Mouse (Mus musculus) kidney, embryonic 14.5 days (tissue): ENCODE measurements around the gene Gpr182. TPM values are rescaled to one million over a fixed set of nuclear protein-coding genes. Genes with fewer than 3 reads are reported as not detected.
A peak's percentile ranks its signal among the peaks of the same experiment; 100 is the strongest.

Experiments
- ATAC-seq: fragments of 200-750 bp; cut with Nextera tagmentation; 2 replicates; pipeline ENCODE4 v1.8.0; 2017; ENCODE audit warnings: moderate number of reproducible peaks, mild to moderate bottlenecking, moderate TSS enrichment, moderate library complexity; ENCODE audit not compliant: low FRiP score, low TSS enrichment
- H3K27ac ChIP-seq: fragments of 300-500 bp; sonication (generic); 2 replicates; pipeline ENCODE4 v1.5.1; 2014; ENCODE audit warnings: low read depth, mild to moderate bottlenecking, low read length, moderate library complexity, mixed read lengths
- H3K27me3 ChIP-seq: fragments of 300-500 bp; sonication (generic); 2 replicates; pipeline ENCODE4 v1.6.1; 2014; ENCODE audit warnings: mild to moderate bottlenecking, low read length; ENCODE audit not compliant: control insufficient read depth, insufficient read depth
- H3K36me3 ChIP-seq: fragments of 300-500 bp; sonication (generic); 2 replicates; pipeline ENCODE4 v1.6.1; 2014; ENCODE audit warnings: low read length, mixed read lengths; ENCODE audit not compliant: control insufficient read depth, insufficient read depth
- H3K4me1 ChIP-seq: fragments of 300-500 bp; sonication (generic); 2 replicates; pipeline ENCODE4 v1.6.1; 2014; ENCODE audit warnings: low read length, mixed read lengths; ENCODE audit not compliant: control insufficient read depth, insufficient read depth
- H3K4me2 ChIP-seq: fragments of 300-500 bp; sonication (generic); replicated peaks from 2 replicates; pipeline ENCODE4 v1.6.1; 2014; ENCODE audit warnings: low read depth, mild to moderate bottlenecking, low read length
- H3K4me3 ChIP-seq: fragments of 300-500 bp; sonication (generic); 2 replicates; pipeline ENCODE4 v1.5.1; 2014; ENCODE audit warnings: mild to moderate bottlenecking, low read length
- H3K9ac ChIP-seq: fragments of 300-500 bp; sonication (generic); 2 replicates; pipeline ENCODE4 v1.6.1; 2014; ENCODE audit warnings: low read depth, mild to moderate bottlenecking, low read length, moderate library complexity
- H3K9me3 ChIP-seq: fragments of 300-500 bp; sonication (generic); 2 replicates; pipeline ENCODE4 v1.6.1; 2016; ENCODE audit warnings: low read length; ENCODE audit not compliant: control insufficient read depth
- WGBS: fragments of 180-500 bp; shearing (Covaris S2); extraction: QIAGEN DNeasy Blood & Tissue Kit; methylation state at CpG from one replicate; pipeline ENCODE4 v1.1.7; 2014; 5-methylcytosine and 5-hydroxymethylcytosine counted together
- polyA plus RNA-seq: library from polyadenylated mRNA; unstranded; fragments of >200 nt; fragmentation: Nextera tagmentation; extraction: Ambion mirVana; gene quantifications from 2 replicates; pipeline ENCODE4 v1.2.1, GENCODE M21; 2014

Gpr182 gene
- polyA plus RNA-seq, 1 experiment from 2014 or later = 2.0 TPM

DNA sequence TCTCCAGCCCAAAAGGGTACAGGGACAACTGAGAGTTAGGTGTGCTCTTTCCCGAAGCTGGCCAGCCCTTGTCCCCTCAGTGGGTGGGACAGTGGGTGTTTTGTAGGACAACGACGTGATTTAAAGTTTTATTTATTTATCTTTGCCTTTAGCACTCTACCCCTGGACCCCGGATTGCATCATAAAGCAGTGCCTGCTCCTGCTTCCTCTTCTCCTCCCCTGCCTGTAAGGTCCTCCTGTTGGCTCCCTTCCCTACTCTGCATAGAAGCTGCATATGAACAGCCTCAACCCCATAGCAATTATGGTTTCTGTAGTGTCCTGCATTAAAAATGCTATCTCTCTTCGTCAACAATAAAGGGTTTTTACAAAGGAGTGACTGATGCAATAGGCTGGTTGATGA is 20.1 kb downstream of the Gpr182 start:
- Histone ChIP-seq H3K9me3 (no peaks in the 10 kb centered on the region), H3K36me3 (no peaks in the 10 kb centered on the region), H3K4me3 (no peak overlapping the region), H3K4me1 (0 out of 2 replicates have a peak, but pooled peaks cover 4% of the 10 kb centered on the region), H3K27me3 (no peaks in the 10 kb centered on the region), H3K27ac (no peak overlapping the region), H3K4me2 (no peak overlapping the region; the same call in 1 of the 2 replicates), H3K9ac (no peak overlapping the region)
- ATAC-seq = no peak
- 20% methylated on average over 5 of the region's 5 CpGs for WGBS

DNA sequence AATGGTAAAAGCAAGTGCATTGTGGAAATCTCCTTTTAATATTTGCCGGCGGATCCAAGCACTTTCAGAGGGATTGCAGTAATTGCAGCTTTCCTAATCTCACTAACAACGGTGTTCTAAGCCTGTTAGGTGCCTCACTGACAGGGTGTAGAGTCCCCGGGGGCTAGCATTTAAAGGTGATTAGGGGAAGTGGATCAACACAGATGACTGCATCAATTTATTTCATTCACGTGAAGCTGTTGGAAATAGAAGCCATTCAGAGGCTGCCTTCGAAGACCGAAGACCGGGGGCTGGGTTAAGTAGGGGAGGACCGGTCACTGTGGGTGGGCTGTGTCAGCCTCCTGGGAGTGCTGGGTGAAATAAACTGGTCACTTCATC is 20.6 kb downstream of the Gpr182 start:
- Histone ChIP-seq H3K9me3 (no peaks in the 10 kb centered on the region), H3K4me1 (0 out of 2 replicates have a peak, but pooled peaks cover 4% of the 10 kb centered on the region), H3K9ac (no peak overlapping the region), H3K27me3 (no peaks in the 10 kb centered on the region), H3K27ac (no peak overlapping the region), H3K36me3 (no peaks in the 10 kb centered on the region), H3K4me2 (no peak overlapping the region; the same call in 1 of the 2 replicates), H3K4me3 (no peak overlapping the region)
- no peak for ATAC-seq
- 31% methylated on average over 9 of the region's 9 CpGs for WGBS

DNA sequence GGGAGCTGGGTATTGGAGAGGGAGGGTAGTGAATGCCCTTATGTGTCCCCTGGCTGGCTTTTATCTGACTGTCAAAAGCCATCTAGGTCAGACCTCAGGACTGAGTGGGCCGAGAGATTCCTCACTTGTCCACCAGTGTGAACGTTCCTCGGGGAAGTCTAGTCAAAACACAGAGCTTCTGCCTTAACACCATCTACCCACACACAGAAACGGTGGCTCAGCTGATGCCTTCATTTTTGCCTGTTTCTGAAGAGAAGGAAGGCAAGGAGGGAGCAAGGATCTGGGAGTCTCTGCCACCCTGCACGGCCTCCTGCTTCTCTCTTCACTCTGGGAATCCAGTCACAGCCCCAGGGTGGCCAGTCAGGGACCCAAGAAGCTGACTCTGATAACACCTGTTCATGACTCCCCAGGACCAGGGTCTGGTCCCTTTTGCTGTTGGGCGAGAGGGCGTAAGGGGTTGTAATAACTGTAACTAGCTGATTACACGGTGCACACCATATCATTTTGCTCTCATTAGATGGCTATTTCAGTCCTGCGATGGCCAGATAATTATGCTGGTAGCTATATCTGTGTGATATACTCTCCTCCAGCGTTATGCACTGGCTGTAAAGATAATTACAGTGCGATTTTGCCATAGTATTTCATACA is 21.1 kb downstream of the Gpr182 start:
- H3K36me3 ChIP-seq = no peaks in the 10 kb centered on the region
- ATAC-seq = no peak
- no peaks in the 10 kb centered on the region for H3K27me3 ChIP-seq
- no peak overlapping the region for H3K9ac ChIP-seq
- WGBS = 67% methylated on average over 11 of the region's 11 CpGs
- H3K4me2 ChIP-seq = no peak overlapping the region
- H3K4me1 ChIP-seq = 0 out of 2 replicates have a peak, but pooled peaks cover 4% of the 10 kb centered on the region
- H3K9me3 ChIP-seq = no peaks in the 10 kb centered on the region
- no peak overlapping the region for H3K27ac ChIP-seq
- H3K4me3 ChIP-seq = no peak overlapping the region

- 80% methylated on average over 8 of the region's 8 CpGs for WGBS
- ATAC-seq = no peak
- no peak overlapping the region for H3K4me2 ChIP-seq
- H3K27me3 ChIP-seq = no peaks in the 10 kb centered on the region
- H3K27ac ChIP-seq = no peak overlapping the region
- H3K9me3 ChIP-seq = no peaks in the 10 kb centered on the region
- no peak overlapping the region for H3K9ac ChIP-seq
- 0 out of 2 replicates have a peak, but pooled peaks cover 4% of the 10 kb centered on the region for H3K4me1 ChIP-seq
- H3K36me3 ChIP-seq = no peaks in the 10 kb centered on the region
- no peak overlapping the region for H3K4me3 ChIP-seq
These were observed 23.1 kb downstream of the Gpr182 start for GRCm38 (mm10) chr10:127728437-127728836.

- ATAC-seq = no peak
- no peaks in the 10 kb centered on the region for H3K9me3 ChIP-seq
- WGBS = 80% methylated on average over 4 of the region's 4 CpGs
- no peak overlapping the region for H3K27ac ChIP-seq
- no peak overlapping the region for H3K4me2 ChIP-seq
- H3K36me3 ChIP-seq = no peaks in the 10 kb centered on the region
- H3K27me3 ChIP-seq = peaks cover 6% of the 10 kb centered on the region; the same call in 1 of the 2 replicates
- no peak overlapping the region for H3K9ac ChIP-seq
- no peak overlapping the region for H3K4me3 ChIP-seq
- H3K4me1 ChIP-seq = peaks cover 18% of the 10 kb centered on the region
These were observed 26.4 kb downstream of the Gpr182 start for GRCm38 (mm10) chr10:127725136-127725535.

DNA sequence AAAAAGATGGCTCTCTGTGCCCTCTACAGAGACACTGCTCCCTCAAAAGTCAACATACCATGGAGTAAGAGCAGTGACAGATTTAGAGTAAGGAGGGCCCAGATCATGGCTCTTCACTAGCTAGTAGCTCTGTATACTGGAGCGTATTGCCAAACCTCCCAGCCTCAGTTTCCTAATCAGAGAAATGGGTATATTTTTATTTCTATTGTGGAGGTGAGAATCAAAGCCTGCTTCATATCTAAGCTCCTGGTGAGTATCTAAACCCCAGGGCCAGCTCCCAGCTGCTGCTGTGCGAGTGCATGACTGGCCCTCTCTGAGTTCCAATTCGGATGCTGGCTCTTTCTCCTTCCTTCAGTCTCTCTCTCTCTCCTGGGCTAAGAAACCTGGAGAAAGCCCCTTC is 27.4 kb downstream of the Gpr182 start, which contains the start of gene Tac2:
Gene Tac2, plus strand, starts transcription at position 301 of the 400 bp plus-strand sequence.
- 86% methylated on average over 3 of the region's 3 CpGs for WGBS
- no peak for ATAC-seq
- peaks cover 6% of the 10 kb centered on the region; the same call in 1 of the 2 replicates for H3K27me3 ChIP-seq

DNA sequence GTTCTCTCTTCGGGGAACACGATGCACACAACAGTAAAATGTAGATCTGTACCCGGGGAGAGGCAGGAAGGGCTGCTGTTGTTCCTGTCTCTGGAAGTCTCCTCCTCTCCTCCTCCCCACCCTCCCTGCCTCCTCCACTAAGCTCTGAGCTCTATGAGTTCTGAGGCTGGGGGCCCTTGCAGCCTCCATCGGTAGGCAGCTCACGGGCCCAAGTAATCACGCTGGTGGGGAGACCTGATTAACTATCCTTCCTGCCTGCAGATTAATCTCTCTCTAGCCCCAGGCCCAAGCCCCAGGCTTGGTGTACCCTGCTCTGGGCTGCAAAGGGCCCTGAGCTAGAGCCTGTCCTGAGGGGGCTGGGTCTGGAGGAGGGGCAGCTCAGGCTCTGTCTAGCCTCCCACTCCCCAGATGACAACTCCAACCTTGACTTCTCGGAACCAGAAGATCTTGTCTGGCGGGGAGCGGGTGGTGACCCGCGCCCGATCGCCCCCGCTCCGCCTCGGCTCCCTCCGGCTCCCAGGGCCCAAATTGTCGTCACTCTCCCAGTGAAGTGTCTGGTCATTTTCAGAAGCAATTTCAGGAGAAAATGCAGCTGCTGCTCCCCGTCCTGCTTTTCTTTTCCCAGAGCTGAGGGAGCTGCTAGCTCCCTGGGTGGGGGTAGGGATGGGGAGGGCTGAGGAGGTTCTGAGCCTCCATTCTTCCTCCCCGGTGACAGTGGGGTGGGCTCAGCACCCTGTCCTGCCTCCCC is 29.7 kb downstream of the Gpr182 start:
- peak overlapping the region; percentile 35 for H3K4me2 ChIP-seq
- no peaks in the 10 kb centered on the region for H3K9me3 ChIP-seq
- peaks cover 22% of the 10 kb centered on the region for H3K4me1 ChIP-seq
- peaks cover 6% of the 10 kb centered on the region; the same call in 1 of the 2 replicates for H3K27me3 ChIP-seq
- H3K4me3 ChIP-seq = peak overlapping the region; percentile 12; the same call in 1 of the 2 replicates
- H3K36me3 ChIP-seq = no peaks in the 10 kb centered on the region
- 4% methylated on average over 20 of the region's 20 CpGs for WGBS
- peak overlapping the region; percentile 34; the same call in 1 of the 2 replicates for H3K9ac ChIP-seq
- peak overlapping the region; percentile 71 for H3K27ac ChIP-seq
- peak; percentile 61 for ATAC-seq

More for the DNA sequence above, 27.4 kb downstream of the Gpr182 start, which contains the start of gene Tac2:
- Histone ChIP-seq H3K9me3 (no peaks in the 10 kb centered on the region), H3K27ac (no peak within 1 kb of the TSS), H3K9ac (no peak within 1 kb of the TSS), H3K36me3 (no peaks in the 10 kb centered on the region), H3K4me2 (no peak within 1 kb of the TSS), H3K4me1 (peaks cover 18% of the 10 kb centered on the region), H3K4me3 (no peak within 1 kb of the TSS)

GRCm38 (mm10) chr10:127712736-127713135 is 38.8 kb downstream of the Gpr182 start:
- no peak overlapping the region for H3K4me3 ChIP-seq
- no peak for ATAC-seq
- H3K4me2 ChIP-seq = no peak overlapping the region
- WGBS = 90% methylated on average over 6 of the region's 6 CpGs
- H3K27ac ChIP-seq = no peak overlapping the region
- no peaks in the 10 kb centered on the region for H3K9me3 ChIP-seq
- H3K4me1 ChIP-seq = peaks cover 6% of the 10 kb centered on the region
- H3K36me3 ChIP-seq = no peaks in the 10 kb centered on the region
- H3K9ac ChIP-seq = no peak overlapping the region
- H3K27me3 ChIP-seq = no peaks in the 10 kb centered on the region

GRCm38 (mm10) chr10:127710331-127710730 is 41.2 kb downstream of the Gpr182 start:
- H3K9me3 ChIP-seq = no peaks in the 10 kb centered on the region
- H3K4me3 ChIP-seq = no peak overlapping the region
- H3K36me3 ChIP-seq = no peaks in the 10 kb centered on the region
- 46% methylated on average over 13 of the region's 13 CpGs for WGBS
- peaks cover 2% of the 10 kb centered on the region; the same call in 1 of the 2 replicates for H3K4me1 ChIP-seq
- no peaks in the 10 kb centered on the region for H3K27me3 ChIP-seq
- ATAC-seq = no peak; the same call in 1 of the 2 replicates
- no peak overlapping the region for H3K27ac ChIP-seq
- no peak overlapping the region for H3K9ac ChIP-seq
- H3K4me2 ChIP-seq = no peak overlapping the region
